Mouse (Mus musculus) ES-E14 (cell line): ENCODE data around the gene Rasal3. TPM values are rescaled to one million over a fixed set of nuclear protein-coding genes. Genes with fewer than 3 reads are reported as not detected.

Source experiments
- DNase-seq: peaks from one replicate; pipeline ENCODE4 v3.0.0-alpha.2; 2013; ENCODE audit warnings: low read depth, low spot score
- H3K27ac ChIP-seq: 2 replicates; pipeline ENCODE4 v1.5.1; 2012; ENCODE audit warnings: low read depth, mild to moderate bottlenecking, low read length, moderate library complexity, mixed read lengths; ENCODE audit not compliant: poor library complexity, insufficient read depth, severe bottlenecking
- H3K36me3 ChIP-seq: 2 replicates; pipeline ENCODE4 v1.6.1; 2012; ENCODE audit warnings: mild to moderate bottlenecking, low read length, moderate library complexity, mixed read lengths; ENCODE audit not compliant: control insufficient read depth, poor library complexity, insufficient read depth, severe bottlenecking
- H3K4me1 ChIP-seq, 2 experiments: fragments of 150-350 bp in 1 of 2; sonication (generic) in 1 of 2; 2 replicates each; pipeline ENCODE4 v1.6.1; 2012; ENCODE audit warnings: low read length in 2 of 2, mild to moderate bottlenecking in 1 of 2, mixed read lengths in 1 of 2; ENCODE audit not compliant: control insufficient read depth in 2 of 2, insufficient read depth in 2 of 2, poor library complexity in 1 of 2
- H3K4me3 ChIP-seq, 2 experiments: fragments of 150-350 bp in 1 of 2; sonication (generic) in 1 of 2; 2 replicates each; pipeline ENCODE4 v1.5.1; 2012; ENCODE audit warnings: low read length in 2 of 2, low read depth in 1 of 2, mild to moderate bottlenecking in 1 of 2, mixed read lengths in 1 of 2; ENCODE audit not compliant: insufficient read depth in 1 of 2, poor library complexity in 1 of 2, severe bottlenecking in 1 of 2
- H3K9ac ChIP-seq: 2 replicates; pipeline ENCODE4 v1.6.1; 2012; ENCODE audit warnings: low read depth, mild to moderate bottlenecking, low read length, mixed read lengths; ENCODE audit not compliant: poor library complexity, insufficient read depth, severe bottlenecking
- H3K9me3 ChIP-seq: fragments of 150-350 bp; sonication (generic); 2 replicates; pipeline ENCODE4 v1.6.1; 2012; ENCODE audit warnings: low read depth, mild to moderate bottlenecking, low read length; ENCODE audit not compliant: control insufficient read depth, insufficient read depth
- CHD2 ChIP-seq: IDR thresholded peaks from 2 replicates; pipeline ENCODE4 v1.6.1; 2014; ENCODE audit warnings: mild to moderate bottlenecking, low read depth, low read length, inconsistent platforms
- HCFC1 ChIP-seq: IDR thresholded peaks from 2 replicates; pipeline ENCODE4 v1.6.1; 2012; ENCODE audit warnings: low read length, inconsistent platforms, borderline replicate concordance; ENCODE audit not compliant: insufficient read depth
- MAFK ChIP-seq: IDR thresholded peaks from 2 replicates; pipeline ENCODE4 v1.6.1; 2014; ENCODE audit warnings: mild to moderate bottlenecking, low read depth, low read length, inconsistent platforms; ENCODE audit not compliant: insufficient read depth
- ZC3H11A ChIP-seq: IDR thresholded peaks from 2 replicates; pipeline ENCODE4 v1.6.1; 2012; ENCODE audit warnings: low read depth, mild to moderate bottlenecking, inconsistent platforms, low read length, borderline replicate concordance
- ZNF384 ChIP-seq: IDR thresholded peaks from 2 replicates; pipeline ENCODE4 v1.6.1; 2012; ENCODE audit warnings: low read depth, low read length, inconsistent platforms
- in situ Hi-C, 2 experiments: fragments of 600-800 bp; cut with MboI; formaldehyde crosslinking; loops; one replicate each; pipeline ENCODE4 v1.15.1; 2025; ENCODE audit warnings: low sequenced_read_pairs in 2 of 2, inconsistent platforms in 1 of 2; ENCODE audit not compliant: unreplicated experiment in 2 of 2
- total RNA-seq: library from RNA; depleted of rRNA; stranded (reverse); fragments of 300-350 nt; gene quantifications from 2 replicates; pipeline ENCODE4 v1.2.3, GENCODE M21; 2012

Rasal3 gene
- total RNA-seq, 1 experiment: 0.76 TPM

- no peak for TF ChIP-seq CHD2
- TF ChIP-seq ZNF384: no peak
- TF ChIP-seq ZC3H11A: no peak
- TF ChIP-seq HCFC1: no peak
- TF ChIP-seq MAFK: no peak
- H3K9me3 ChIP-seq: no peaks in the 10 kb centered on the region
- no peaks in the 10 kb centered on the region for H3K36me3 ChIP-seq
- no peak for DNase-seq
- no peak overlapping the region for H3K27ac ChIP-seq
- in situ Hi-C loops: no loop called here
- no peaks in the 10 kb centered on the region; a peak in 1 of 4 replicates for H3K4me1 ChIP-seq
- no peak overlapping the region for H3K4me3 ChIP-seq
- H3K9ac ChIP-seq: no peak overlapping the region
Observed at GRCm38 (mm10) chr17:32434324-32434723, 30.9 kb upstream of the Rasal3 start.

GRCm38 (mm10) chr17:32431972-32432371, 28.6 kb upstream of the Rasal3 start:
- in situ Hi-C loops: no loop called here

GRCm38 (mm10) chr17:32426610-32427009, 23.2 kb upstream of the Rasal3 start:
- H3K9me3 ChIP-seq: no peaks in the 10 kb centered on the region
- in situ Hi-C loops: no loop called here
- no peak overlapping the region for H3K4me3 ChIP-seq
- H3K9ac ChIP-seq: no peak overlapping the region
- TF ChIP-seq ZNF384: no peak
- no peak for TF ChIP-seq HCFC1
- no peak for TF ChIP-seq MAFK
- H3K4me1 ChIP-seq: no peaks in the 10 kb centered on the region
- no peaks in the 10 kb centered on the region for H3K36me3 ChIP-seq
- H3K27ac ChIP-seq: no peak overlapping the region
- no peak for DNase-seq

More at GRCm38 (mm10) chr17:32431972-32432371, 28.6 kb upstream of the Rasal3 start:
- TF ChIP-seq ZNF384: no peak
- TF ChIP-seq MAFK: no peak
- no peak for TF ChIP-seq HCFC1
- no peak for TF ChIP-seq ZC3H11A
- no peak for TF ChIP-seq CHD2
- H3K36me3 ChIP-seq: no peaks in the 10 kb centered on the region
- H3K4me3 ChIP-seq: no peak overlapping the region
- no peak for DNase-seq
- no peak overlapping the region for H3K27ac ChIP-seq
- H3K4me1 ChIP-seq: no peaks in the 10 kb centered on the region; a peak in 1 of 4 replicates
- H3K9me3 ChIP-seq: no peaks in the 10 kb centered on the region
- H3K9ac ChIP-seq: no peak overlapping the region

- Histone ChIP-seq H3K4me3 (no peak within 1 kb of the TSS), H3K27ac (no peak within 1 kb of the TSS), H3K4me1 (no peaks in the 10 kb centered on the region), H3K9me3 (no peaks in the 10 kb centered on the region), H3K9ac (no peak within 1 kb of the TSS), H3K36me3 (no peaks in the 10 kb centered on the region)
- DNase-seq: no peak
- no peak for TF ChIP-seq HCFC1
- TF ChIP-seq CHD2: no peak
- in situ Hi-C loops: no loop called here
Observed at GRCm38 (mm10) chr17:32424034-32424433, 20.7 kb upstream of the Rasal3 start, which contains the start of gene Pglyrp2. Gene Pglyrp2, minus strand, starts transcription at chr17:32424167.

GRCm38 (mm10) chr17:32420781-32421180, 17.4 kb upstream of the Rasal3 start:
- Histone ChIP-seq H3K4me1 (peaks cover 0 to 2% of the 10 kb centered on the region in 2 experiments; a peak in 1 of 4 replicates), H3K36me3 (no peaks in the 10 kb centered on the region), H3K9me3 (no peaks in the 10 kb centered on the region), H3K27ac (no peak overlapping the region), H3K4me3 (no peak overlapping the region), H3K9ac (no peak overlapping the region)
- DNase-seq: no peak
- TF ChIP-seq CHD2: no peak
- in situ Hi-C loops: no loop called here
